Mouse (Mus musculus) liver, embryonic 11.5 days (tissue): ENCODE measurements around the gene Abhd14a. TPM values are rescaled to one million over a fixed set of nuclear protein-coding genes. Genes with fewer than 3 reads are reported as not detected.
"Not testable (repeated sequence)": the region's sequence is repeated elsewhere in the genome, so short reads cannot be mapped to it uniquely, and the experiment has no call there.

Experiments used
- ATAC-seq: fragments of 200-750 bp; cut with Nextera tagmentation; replicated peaks from 2 replicates; pipeline ENCODE4 v1.8.0; 2017; ENCODE audit warnings: moderate number of reproducible peaks, mild to moderate bottlenecking, moderate TSS enrichment, moderate library complexity; ENCODE audit not compliant: low FRiP score
- DNase-seq: peaks from one replicate; pipeline ENCODE4 v3.0.0-alpha.2; 2017; ENCODE audit warnings: low spot score
- H3K27ac ChIP-seq: fragments of 300-500 bp; sonication (generic); 2 replicates; pipeline ENCODE4 v1.5.1; 2014; ENCODE audit warnings: mild to moderate bottlenecking, low read depth, low read length, control low read depth
- H3K27me3 ChIP-seq: fragments of 300-500 bp; sonication (generic); replicated peaks from 2 replicates; pipeline ENCODE4 v1.6.1; 2014; ENCODE audit warnings: low read length, mixed read lengths; ENCODE audit not compliant: control insufficient read depth, insufficient read depth
- H3K36me3 ChIP-seq: fragments of 300-500 bp; sonication (generic); 2 replicates; pipeline ENCODE4 v1.6.1; 2014; ENCODE audit warnings: mild to moderate bottlenecking, low read length, moderate library complexity, mixed read lengths; ENCODE audit not compliant: control insufficient read depth, insufficient read depth
- H3K4me1 ChIP-seq: fragments of 300-500 bp; sonication (generic); replicated peaks from 2 replicates; pipeline ENCODE4 v1.6.1; 2014; ENCODE audit warnings: low read length, mixed read lengths; ENCODE audit not compliant: control insufficient read depth, insufficient read depth
- H3K4me2 ChIP-seq: fragments of 300-500 bp; sonication (generic); 2 replicates; pipeline ENCODE4 v1.6.1; 2014; ENCODE audit warnings: mild to moderate bottlenecking, control low read depth, moderate library complexity
- H3K4me3 ChIP-seq: fragments of 300-500 bp; sonication (generic); 2 replicates; pipeline ENCODE4 v1.5.1; 2014; ENCODE audit warnings: low read depth, low read length, control low read depth
- H3K9ac ChIP-seq: fragments of 300-500 bp; sonication (generic); 2 replicates; pipeline ENCODE4 v1.6.1; 2014; ENCODE audit warnings: low read depth, low read length, control low read depth
- H3K9me3 ChIP-seq: fragments of 300-500 bp; sonication (generic); 2 replicates; pipeline ENCODE4 v1.6.1; 2016; ENCODE audit warnings: low read length, inconsistent platforms, mixed read lengths; ENCODE audit not compliant: control insufficient read depth
- WGBS: fragments of 180-500 bp; shearing (Covaris S2); extraction: QIAGEN DNeasy Blood & Tissue Kit; methylation state at CpG from one replicate; pipeline ENCODE4 v1.1.7; 2014; 5-methylcytosine and 5-hydroxymethylcytosine counted together
- polyA plus RNA-seq: library from polyadenylated mRNA; unstranded; fragments of >200 nt; fragmentation: Nextera tagmentation; extraction: Ambion mirVana; gene quantifications from 2 replicates; pipeline ENCODE4 v1.2.1, GENCODE M21; 2014

The Abhd14a gene
- polyA plus RNA-seq: 53.6 and 54.0 TPM in 2 replicates

- no peaks in the 10 kb centered on the region for H3K27me3 ChIP-seq
Measured at GRCm38 (mm10) chr9:106447348-106447747, at the start of gene Abhd14a, which contains the start of gene Abhd14b. Gene Abhd14a, minus strand, starts transcription at chr9:106447678. Gene Abhd14b, plus strand, starts transcription at chr9:106447459.

GRCm38 (mm10) chr9:106487602-106488001 lies 40.1 kb upstream of the Abhd14a start:
- H3K4me1 ChIP-seq, H3K9ac ChIP-seq, H3K4me2 ChIP-seq, H3K27me3 ChIP-seq, ATAC-seq, H3K9me3 ChIP-seq, DNase-seq, H3K27ac ChIP-seq, H3K4me3 ChIP-seq: not testable (repeated sequence)
- 78% methylated on average over 6 of the region's 6 CpGs for WGBS
- H3K36me3 ChIP-seq: peaks cover 24% of the 10 kb centered on the region; the same call in 1 of the 2 replicates

More at GRCm38 (mm10) chr9:106447348-106447747, at the start of gene Abhd14a, which contains the start of gene Abhd14b:
- peak; percentile 87 for DNase-seq
- peak within 1 kb of the TSS; percentile 92 for H3K4me2 ChIP-seq
- H3K27ac ChIP-seq: peak within 1 kb of the TSS; percentile 60
- 1% methylated on average over 24 of the region's 24 CpGs for WGBS
- no peaks in the 10 kb centered on the region for H3K9me3 ChIP-seq
- ATAC-seq: peak; percentile 83
- H3K9ac ChIP-seq: peak within 1 kb of the TSS; percentile 74
- no peaks in the 10 kb centered on the region for H3K36me3 ChIP-seq
- H3K4me3 ChIP-seq: peak within 1 kb of the TSS; percentile 60
- peaks cover 46% of the 10 kb centered on the region for H3K4me1 ChIP-seq

GRCm38 (mm10) chr9:106485076-106485475 lies 37.6 kb upstream of the Abhd14a start:
- no peaks in the 10 kb centered on the region for H3K4me1 ChIP-seq
- H3K4me3 ChIP-seq: no peak overlapping the region
- H3K27ac ChIP-seq: no peak overlapping the region
- ATAC-seq (no peak), DNase-seq (no peak)
- H3K27me3 ChIP-seq: no peaks in the 10 kb centered on the region
- no peaks in the 10 kb centered on the region for H3K9me3 ChIP-seq
- no peak overlapping the region for H3K9ac ChIP-seq
- H3K4me2 ChIP-seq: no peak overlapping the region
- peaks cover 36% of the 10 kb centered on the region for H3K36me3 ChIP-seq
- WGBS: 95% methylated on average over 10 of the region's 10 CpGs

GRCm38 (mm10) chr9:106483606-106484005 lies 36.1 kb upstream of the Abhd14a start:
- H3K27ac ChIP-seq: no peak overlapping the region

GRCm38 (mm10) chr9:106483136-106483535 lies 35.7 kb upstream of the Abhd14a start:
- Histone ChIP-seq H3K9me3 (no peaks in the 10 kb centered on the region), H3K4me1 (peaks cover 3% of the 10 kb centered on the region; the same call in 1 of the 2 replicates), H3K27ac (no peak overlapping the region), H3K4me2 (no peak overlapping the region), H3K4me3 (no peak overlapping the region), H3K27me3 (no peaks in the 10 kb centered on the region), H3K9ac (no peak overlapping the region), H3K36me3 (peaks cover 38% of the 10 kb centered on the region)
- WGBS: 95% methylated on average over 10 of the region's 10 CpGs
- DNase-seq: no peak
- ATAC-seq: no peak

More at GRCm38 (mm10) chr9:106483606-106484005, 36.1 kb upstream of the Abhd14a start:
- H3K4me1 ChIP-seq: no peaks in the 10 kb centered on the region
- no peak overlapping the region for H3K4me3 ChIP-seq
- no peaks in the 10 kb centered on the region for H3K9me3 ChIP-seq
- DNase-seq (no peak), ATAC-seq (0 out of 2 replicates have a peak, but pooled peaks have one; percentile 14)
- H3K4me2 ChIP-seq: no peak overlapping the region
- H3K36me3 ChIP-seq: peaks cover 38% of the 10 kb centered on the region
- no peaks in the 10 kb centered on the region for H3K27me3 ChIP-seq
- WGBS: 92% methylated on average over 17 of the region's 17 CpGs
- H3K9ac ChIP-seq: no peak overlapping the region

- ATAC-seq (no peak), DNase-seq (no peak)
- H3K36me3 ChIP-seq: peaks cover 38% of the 10 kb centered on the region
Measured at GRCm38 (mm10) chr9:106482578-106483115, 35.2 kb upstream of the Abhd14a start.

GRCm38 (mm10) chr9:106481676-106482075 lies 34.2 kb upstream of the Abhd14a start:
- DNase-seq: no peak
- H3K9ac ChIP-seq: no peak overlapping the region
- no peaks in the 10 kb centered on the region for H3K27me3 ChIP-seq
- WGBS: 89% methylated on average over 13 of the region's 13 CpGs
- peaks cover 38% of the 10 kb centered on the region for H3K36me3 ChIP-seq
- peaks cover 6% of the 10 kb centered on the region; the same call in 1 of the 2 replicates for H3K4me1 ChIP-seq
- no peaks in the 10 kb centered on the region for H3K9me3 ChIP-seq
- ATAC-seq: no peak
- H3K4me3 ChIP-seq: no peak overlapping the region
- no peak overlapping the region for H3K4me2 ChIP-seq
- no peak overlapping the region for H3K27ac ChIP-seq

More at GRCm38 (mm10) chr9:106482578-106483115, 35.2 kb upstream of the Abhd14a start:
- peaks cover 6% of the 10 kb centered on the region; the same call in 1 of the 2 replicates for H3K4me1 ChIP-seq
- H3K9ac ChIP-seq: no peak overlapping the region
- 87% methylated on average over 17 of the region's 17 CpGs for WGBS
- no peak overlapping the region for H3K27ac ChIP-seq
- H3K27me3 ChIP-seq: no peaks in the 10 kb centered on the region
- no peaks in the 10 kb centered on the region for H3K9me3 ChIP-seq
- no peak overlapping the region for H3K4me3 ChIP-seq
- no peak overlapping the region for H3K4me2 ChIP-seq

GRCm38 (mm10) chr9:106481075-106481474 lies 33.6 kb upstream of the Abhd14a start:
- Histone ChIP-seq H3K27ac (no peak overlapping the region), H3K4me2 (no peak overlapping the region), H3K9ac (no peak overlapping the region), H3K4me3 (no peak overlapping the region), H3K4me1 (peaks cover 11% of the 10 kb centered on the region), H3K36me3 (peaks cover 37% of the 10 kb centered on the region), H3K9me3 (no peaks in the 10 kb centered on the region), H3K27me3 (no peaks in the 10 kb centered on the region)
- DNase-seq (no peak), ATAC-seq (no peak)
- WGBS: 83% methylated on average over 15 of the region's 15 CpGs

- no peak overlapping the region for H3K27ac ChIP-seq
- 93% methylated on average over 7 of the region's 7 CpGs for WGBS
- H3K4me1 ChIP-seq: peaks cover 15% of the 10 kb centered on the region
- no peak overlapping the region for H3K4me3 ChIP-seq
- no peak for ATAC-seq
- no peaks in the 10 kb centered on the region for H3K27me3 ChIP-seq
- no peaks in the 10 kb centered on the region for H3K9me3 ChIP-seq
- DNase-seq: no peak
- H3K4me2 ChIP-seq: no peak overlapping the region
- H3K36me3 ChIP-seq: peaks cover 34% of the 10 kb centered on the region
- no peak overlapping the region for H3K9ac ChIP-seq
Measured at GRCm38 (mm10) chr9:106480541-106480940, 33.1 kb upstream of the Abhd14a start.
